Mouse (Mus musculus): ENCODE results near the gene Mpl.

DNA sequence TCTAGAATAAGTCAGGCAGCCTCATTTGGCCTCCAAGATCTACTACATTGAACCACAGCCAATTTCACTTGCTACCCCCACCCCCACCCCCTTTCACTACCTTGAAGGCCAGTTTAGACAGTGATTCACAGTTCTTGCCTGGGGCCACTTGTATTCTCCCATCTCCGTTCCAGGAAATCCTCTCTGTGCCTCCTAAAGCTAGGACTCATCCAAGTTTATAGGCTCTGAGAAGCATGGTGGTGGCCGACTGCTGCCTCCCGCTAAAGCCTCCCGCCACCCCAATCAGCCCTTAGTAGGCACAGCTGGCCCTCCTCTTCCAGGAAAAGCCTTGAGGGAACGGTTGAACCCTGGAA lies 29.9 kb downstream of the Mpl start:
- TF ChIP-seq POLR2A (IDR thresholded peaks at IDR 0.05; ENCODE audit: borderline replicate concordance, extremely low read depth, insufficient read depth, insufficient read length, poor library complexity, severe bottlenecking) (no peak), CTCF (IDR thresholded peaks at IDR 0.05; ENCODE audit: borderline replicate concordance, extremely low read depth, insufficient read depth, insufficient read length) (no peak)
